Mouse (Mus musculus): Measurements from ENCODE around the gene Pkmyt1.
A peak's percentile ranks its signal among the peaks of the same experiment; 100 is the strongest.

DNA sequence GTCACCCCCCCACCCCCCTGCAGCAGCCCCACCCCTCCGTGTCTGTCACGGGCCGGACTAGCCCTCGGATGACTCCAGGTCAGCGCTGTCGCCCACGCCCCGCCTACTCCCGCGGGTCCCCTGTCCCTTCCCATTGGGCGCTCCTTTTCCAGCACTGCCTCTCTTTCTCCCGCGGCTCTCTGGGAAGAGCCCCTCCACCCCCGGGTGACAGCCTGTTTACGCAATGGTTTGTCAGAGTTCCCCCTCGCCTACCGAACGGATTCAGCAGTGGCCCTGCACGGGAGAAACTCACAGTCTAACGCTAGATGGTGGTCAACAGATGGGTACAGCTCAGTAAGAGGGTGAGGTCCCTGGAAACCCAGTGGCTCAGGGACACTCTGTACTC lies 614 bp downstream of the Pkmyt1 start:
- TF ChIP-seq POLR2A (IDR thresholded peaks at IDR 0.05; ENCODE audit: low read depth, low read length) (no peak), CTCF (conservative IDR thresholded peaks at IDR 0.05; ENCODE audit: insufficient read depth, insufficient read length, low read depth, low read length) (0 out of 2 replicates have a peak, but pooled peaks have one; percentile 12)

Data from kidney, adult 2 months (tissue).